Mouse (Mus musculus): ENCODE results near the gene Pigx. TPM values are rescaled to one million over a fixed set of nuclear protein-coding genes. Genes with fewer than 3 reads are reported as not detected.
A peak's percentile ranks its signal among the peaks of the same experiment; 100 is the strongest.
"Not testable (repeated sequence)": the region's sequence is repeated elsewhere in the genome, so short reads cannot be mapped to it uniquely, and the experiment has no call there.

The Pigx gene
- polyA plus RNA-seq, 1 experiment from 2014 or later = 168 TPM

DNA sequence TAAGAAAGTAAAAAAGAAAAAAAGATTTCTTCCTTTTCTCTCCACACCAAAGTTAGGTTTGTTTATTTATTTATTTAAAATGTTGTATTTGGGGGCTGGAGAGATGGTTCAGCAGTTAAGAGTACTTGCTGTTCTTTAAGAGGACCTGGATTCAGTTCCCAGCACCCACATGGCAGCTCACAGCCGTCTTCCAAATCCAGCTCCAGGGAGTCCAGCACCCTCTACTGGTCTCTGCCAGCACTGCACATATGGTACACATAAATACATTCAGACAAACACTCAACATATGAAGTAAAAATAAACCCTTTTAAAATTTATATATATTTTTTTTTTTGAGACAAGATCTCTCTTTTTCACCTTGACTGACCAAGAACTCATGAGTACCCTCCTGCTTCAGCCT lies 6.2 kb upstream of the Pigx start:
- no peaks in the 10 kb centered on the region for H3K4me1 ChIP-seq (ENCODE audit: control insufficient read depth, insufficient read depth, low read length)
- WGBS = 94% methylated on average over 1 of the region's 1 CpGs
- no peak for ATAC-seq (replicated peaks; ENCODE audit: insufficient number of reproducible peaks, low FRiP score, low TSS enrichment, low read depth)
- DNase-seq (ENCODE audit: low spot score) = no peak
- H3K4me3 ChIP-seq (ENCODE audit: low read depth, low read length) = no peak overlapping the region
- H3K27me3 ChIP-seq (ENCODE audit: control insufficient read depth, insufficient read depth, low read length) = no peaks in the 10 kb centered on the region
- H3K9me3 ChIP-seq (replicated peaks; ENCODE audit: control insufficient read depth, low read length) = no peaks in the 10 kb centered on the region
- H3K27ac ChIP-seq (replicated peaks; ENCODE audit: low read depth, low read length) = no peak overlapping the region
- H3K4me2 ChIP-seq (ENCODE audit: low read depth, low read length) = no peak overlapping the region
- H3K36me3 ChIP-seq (replicated peaks; ENCODE audit: control insufficient read depth, insufficient read depth, low read depth, low read length) = no peaks in the 10 kb centered on the region; the same call in none of the 2 replicates
- H3K9ac ChIP-seq (replicated peaks; ENCODE audit: low read length) = no peak overlapping the region

DNA sequence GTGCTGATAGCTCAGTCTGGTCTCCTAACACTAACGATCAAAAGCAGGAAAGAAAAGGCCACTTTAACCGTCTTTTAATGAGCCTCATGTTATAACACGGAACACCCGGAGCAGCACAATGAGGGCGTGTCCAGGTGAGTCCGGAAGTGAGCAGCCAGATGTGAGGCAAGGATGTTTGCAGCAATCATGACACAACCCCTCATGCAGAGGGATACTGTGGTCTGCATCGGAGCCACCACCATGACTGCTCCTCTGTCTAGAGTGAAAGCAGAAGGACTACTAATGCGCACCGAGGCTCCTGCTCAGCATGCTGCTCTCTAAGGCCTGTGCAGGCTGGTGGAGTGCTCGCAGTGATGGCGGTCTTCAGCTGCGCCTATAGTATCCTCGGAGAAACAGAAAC lies 2.8 kb upstream of the Pigx start:
- ATAC-seq (replicated peaks; ENCODE audit: insufficient number of reproducible peaks, low FRiP score, low TSS enrichment, low read depth) = no peak
- Histone ChIP-seq H3K4me2 (ENCODE audit: low read depth, low read length) (no peak overlapping the region), H3K27me3 (ENCODE audit: control insufficient read depth, insufficient read depth, low read length) (no peaks in the 10 kb centered on the region), H3K27ac (replicated peaks; ENCODE audit: low read depth, low read length) (no peak overlapping the region), H3K4me3 (ENCODE audit: low read depth, low read length) (no peak overlapping the region), H3K9me3 (replicated peaks; ENCODE audit: control insufficient read depth, low read length) (no peaks in the 10 kb centered on the region), H3K9ac (replicated peaks; ENCODE audit: low read length) (no peak overlapping the region), H3K36me3 (replicated peaks; ENCODE audit: control insufficient read depth, insufficient read depth, low read depth, low read length) (no peaks in the 10 kb centered on the region; the same call in none of the 2 replicates), H3K4me1 (ENCODE audit: control insufficient read depth, insufficient read depth, low read length) (no peaks in the 10 kb centered on the region)
- DNase-seq (ENCODE audit: low spot score) = no peak
- 90% methylated on average over 13 of the region's 13 CpGs for WGBS

DNA sequence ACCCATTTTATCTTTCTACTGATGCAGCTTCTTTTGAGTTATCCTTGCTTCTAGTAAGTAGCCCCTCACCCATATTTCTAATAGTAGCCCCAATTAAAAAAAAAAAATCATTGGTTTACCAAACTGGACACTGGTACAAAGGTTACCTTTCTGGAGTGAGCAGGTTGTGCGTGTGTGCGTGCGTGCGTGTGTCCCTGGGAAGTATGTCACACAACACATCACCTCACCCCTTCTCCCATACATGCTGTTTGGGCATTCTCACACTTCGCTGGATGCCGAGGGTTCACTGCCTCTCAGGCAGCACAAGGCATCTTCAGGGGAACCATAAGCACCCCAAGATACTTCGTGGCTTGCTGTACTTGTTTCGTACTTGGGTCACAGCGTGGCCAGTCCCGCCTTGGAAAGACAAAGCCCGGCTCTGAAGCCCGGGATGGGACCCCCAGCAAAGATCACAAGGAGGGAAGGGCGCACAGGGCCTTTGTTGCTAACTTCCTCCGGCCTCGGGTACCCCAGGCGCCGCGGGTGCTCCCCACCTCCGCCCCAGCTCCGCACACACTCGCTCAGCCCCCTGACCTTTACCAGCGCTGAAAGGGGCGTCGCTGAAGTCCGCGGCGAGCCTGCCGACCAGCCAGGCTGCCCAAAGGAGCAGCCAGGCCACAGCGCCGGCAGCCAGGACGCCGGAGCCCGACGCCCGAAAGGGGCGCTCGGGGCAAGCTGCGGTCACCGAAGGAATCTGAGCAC lies 473 bp downstream of the Pigx start:
- Histone ChIP-seq H3K9me3 (replicated peaks; ENCODE audit: control insufficient read depth, low read length) (no peaks in the 10 kb centered on the region), H3K27ac (replicated peaks; ENCODE audit: low read depth, low read length) (peak overlapping the region; percentile 84), H3K4me3 (ENCODE audit: low read depth, low read length) (peak overlapping the region; percentile 93), H3K4me2 (ENCODE audit: low read depth, low read length) (peak overlapping the region; percentile 65), H3K4me1 (ENCODE audit: control insufficient read depth, insufficient read depth, low read length) (no peaks in the 10 kb centered on the region), H3K27me3 (ENCODE audit: control insufficient read depth, insufficient read depth, low read length) (no peaks in the 10 kb centered on the region), H3K36me3 (replicated peaks; ENCODE audit: control insufficient read depth, insufficient read depth, low read depth, low read length) (no peaks in the 10 kb centered on the region), H3K9ac (replicated peaks; ENCODE audit: low read length) (peak overlapping the region; percentile 96)
- DNase-seq (ENCODE audit: low spot score) (peak; percentile 47), ATAC-seq (replicated peaks; ENCODE audit: insufficient number of reproducible peaks, low FRiP score, low TSS enrichment, low read depth) (peak; percentile 72)
- WGBS = under 1% methylated on average over 39 of the region's 39 CpGs

DNA sequence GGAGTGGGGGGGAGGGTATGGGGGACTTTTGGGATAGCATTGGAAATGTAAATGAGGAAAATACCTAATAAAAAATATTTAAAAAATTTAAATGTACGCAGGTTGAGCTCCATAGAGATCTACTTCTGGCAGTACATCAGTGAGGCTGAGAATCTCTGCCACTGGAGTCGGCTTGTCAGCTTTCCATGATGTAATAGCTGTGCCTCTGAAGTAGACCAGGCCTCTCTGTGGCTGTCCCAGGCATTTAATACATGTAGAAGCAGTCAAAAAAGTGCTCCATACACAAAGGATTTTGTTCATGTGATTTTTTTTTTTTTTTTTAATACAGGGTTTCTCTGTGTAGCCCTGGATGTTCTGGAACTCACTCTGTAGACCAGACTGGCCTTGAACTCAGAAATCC lies 1.8 kb downstream of the Pigx start:
- H3K9ac ChIP-seq (replicated peaks; ENCODE audit: low read length); H3K4me3 ChIP-seq (ENCODE audit: low read depth, low read length); ATAC-seq (replicated peaks; ENCODE audit: insufficient number of reproducible peaks, low FRiP score, low TSS enrichment, low read depth): not testable (repeated sequence)

DNA sequence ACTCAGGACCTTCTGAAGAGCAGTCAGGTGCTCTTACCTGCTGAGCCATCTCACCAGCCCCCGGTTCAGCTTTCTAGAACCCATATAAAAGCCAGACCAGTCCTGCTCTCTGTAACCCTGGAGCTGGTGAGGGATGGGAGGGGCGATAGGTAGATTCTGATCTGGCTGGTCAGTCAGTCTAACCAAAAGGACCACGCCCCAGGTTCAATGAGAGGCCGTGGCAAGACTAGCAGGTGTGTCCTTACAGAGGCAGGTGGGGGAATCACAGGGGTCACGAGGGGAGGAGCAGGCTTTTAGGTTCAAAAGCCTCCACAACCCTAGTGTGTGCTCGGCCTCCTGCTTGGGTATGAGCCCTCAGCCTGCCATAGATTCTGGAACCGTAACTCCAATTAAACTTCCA lies 8.1 kb downstream of the Pigx start:
- DNase-seq (ENCODE audit: low spot score) = no peak
- H3K9me3 ChIP-seq (replicated peaks; ENCODE audit: control insufficient read depth, low read length) = no peaks in the 10 kb centered on the region
- no peak overlapping the region for H3K9ac ChIP-seq (replicated peaks; ENCODE audit: low read length)
- H3K27ac ChIP-seq (replicated peaks; ENCODE audit: low read depth, low read length) = no peak overlapping the region
- H3K27me3 ChIP-seq (ENCODE audit: control insufficient read depth, insufficient read depth, low read length) = no peaks in the 10 kb centered on the region
- H3K4me2 ChIP-seq (ENCODE audit: low read depth, low read length) = no peak overlapping the region
- WGBS = 89% methylated on average over 7 of the region's 7 CpGs
- ATAC-seq (replicated peaks; ENCODE audit: insufficient number of reproducible peaks, low FRiP score, low TSS enrichment, low read depth) = no peak
- no peaks in the 10 kb centered on the region for H3K4me1 ChIP-seq (ENCODE audit: control insufficient read depth, insufficient read depth, low read length)
- H3K4me3 ChIP-seq (ENCODE audit: low read depth, low read length) = no peak overlapping the region
- H3K36me3 ChIP-seq (replicated peaks; ENCODE audit: control insufficient read depth, insufficient read depth, low read depth, low read length) = peaks cover 9% of the 10 kb centered on the region

More for the DNA sequence above, 1.8 kb downstream of the Pigx start:
- not testable (repeated sequence) for H3K36me3 ChIP-seq (replicated peaks; ENCODE audit: control insufficient read depth, insufficient read depth, low read depth, low read length); H3K4me2 ChIP-seq (ENCODE audit: low read depth, low read length); H3K9me3 ChIP-seq (replicated peaks; ENCODE audit: control insufficient read depth, low read length); H3K4me1 ChIP-seq (ENCODE audit: control insufficient read depth, insufficient read depth, low read length); H3K27me3 ChIP-seq (ENCODE audit: control insufficient read depth, insufficient read depth, low read length); H3K27ac ChIP-seq (replicated peaks; ENCODE audit: low read depth, low read length); DNase-seq (ENCODE audit: low spot score)
- 97% methylated on average over 2 of the region's 2 CpGs for WGBS

DNA sequence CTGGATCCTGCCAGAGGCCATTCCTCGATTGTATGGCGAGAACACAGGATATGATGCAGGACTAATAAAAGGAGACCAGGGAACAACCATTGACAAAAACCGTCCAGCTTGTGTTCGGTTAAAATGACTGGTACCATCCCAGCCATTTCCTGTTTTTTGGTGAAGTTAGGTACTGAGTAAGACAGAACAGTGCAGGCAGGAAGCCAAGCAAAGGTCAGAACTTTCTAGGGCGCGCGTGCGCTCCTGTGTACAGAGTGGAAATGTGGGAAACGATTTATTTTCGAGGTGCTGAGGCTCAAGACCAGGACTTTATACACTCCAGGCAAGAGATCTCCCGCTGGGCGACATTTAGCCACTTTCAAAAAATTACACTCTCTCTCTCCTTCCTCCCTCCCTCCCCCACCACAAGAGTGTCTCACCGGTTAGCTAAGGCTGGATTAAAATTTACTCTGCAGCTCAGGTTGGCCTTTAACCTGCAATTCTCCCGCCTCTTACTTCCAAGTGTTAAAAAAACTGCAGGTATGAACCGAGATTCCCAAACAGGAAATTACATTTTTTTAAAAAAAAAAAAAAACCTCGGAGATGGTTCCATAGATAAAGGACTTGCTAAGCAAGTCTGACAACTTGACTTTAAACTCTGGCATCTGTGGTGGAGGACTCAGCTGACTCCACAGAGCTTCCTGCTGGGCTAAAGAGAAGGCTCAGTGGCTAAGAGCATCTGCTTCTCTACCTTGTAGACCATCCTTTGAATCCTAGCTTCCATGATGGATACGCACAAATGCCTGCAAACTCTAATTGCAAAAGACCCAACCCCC lies 11.7 kb downstream of the Pigx start:
- Histone ChIP-seq H3K9me3 (replicated peaks; ENCODE audit: control insufficient read depth, low read length) (no peaks in the 10 kb centered on the region), H3K27ac (replicated peaks; ENCODE audit: low read depth, low read length) (no peak overlapping the region), H3K4me1 (ENCODE audit: control insufficient read depth, insufficient read depth, low read length) (no peaks in the 10 kb centered on the region), H3K4me2 (ENCODE audit: low read depth, low read length) (no peak overlapping the region), H3K27me3 (ENCODE audit: control insufficient read depth, insufficient read depth, low read length) (no peaks in the 10 kb centered on the region), H3K36me3 (replicated peaks; ENCODE audit: control insufficient read depth, insufficient read depth, low read depth, low read length) (peaks cover 9% of the 10 kb centered on the region), H3K4me3 (ENCODE audit: low read depth, low read length) (no peak overlapping the region), H3K9ac (replicated peaks; ENCODE audit: low read length) (no peak overlapping the region)
- 82% methylated on average over 17 of the region's 17 CpGs for WGBS
- DNase-seq (ENCODE audit: low spot score) = no peak
- ATAC-seq (replicated peaks; ENCODE audit: insufficient number of reproducible peaks, low FRiP score, low TSS enrichment, low read depth) = no peak

DNA sequence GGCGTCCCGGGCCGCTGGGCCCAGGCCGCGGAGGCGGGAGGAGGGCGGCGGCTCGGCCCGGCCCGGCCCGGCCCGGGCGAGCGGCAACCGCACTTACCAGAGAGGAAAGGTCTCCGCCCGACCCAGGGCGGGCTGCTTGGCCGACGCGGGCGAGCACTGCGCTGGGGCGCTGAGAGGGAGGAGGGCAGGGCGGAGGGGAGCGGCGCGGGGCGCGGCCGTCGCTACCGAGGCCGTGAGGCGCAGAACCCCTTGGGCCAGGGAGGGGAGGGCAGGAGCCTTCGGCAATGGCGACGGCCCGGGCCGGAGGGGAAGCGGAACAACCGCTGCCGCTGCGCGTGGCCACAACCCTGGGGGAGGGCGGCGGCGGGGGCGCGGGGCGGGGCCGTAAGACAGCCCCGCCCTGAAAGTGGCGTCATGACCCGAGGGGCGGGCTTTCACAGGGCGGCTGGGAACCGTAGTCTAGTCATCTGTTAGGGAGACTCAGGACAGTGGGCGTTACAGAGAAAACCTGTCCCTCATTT lies 20.5 kb downstream of the Pigx start, which contains the start of gene Pak2:
Gene Pak2 (minus strand): TSS at position 352 of the 521 bp plus-strand sequence.
- DNase-seq (ENCODE audit: low spot score) (peak; percentile 93), ATAC-seq (replicated peaks; ENCODE audit: insufficient number of reproducible peaks, low FRiP score, low TSS enrichment, low read depth) (peak; percentile 93)
- Histone ChIP-seq H3K4me2 (ENCODE audit: low read depth, low read length) (peak within 1 kb of the TSS; percentile 62), H3K4me1 (ENCODE audit: control insufficient read depth, insufficient read depth, low read length) (no peaks in the 10 kb centered on the region), H3K27ac (replicated peaks; ENCODE audit: low read depth, low read length) (peak within 1 kb of the TSS; percentile 93), H3K9ac (replicated peaks; ENCODE audit: low read length) (peak within 1 kb of the TSS; percentile 98), H3K4me3 (ENCODE audit: low read depth, low read length) (peak within 1 kb of the TSS; percentile 93), H3K9me3 (replicated peaks; ENCODE audit: control insufficient read depth, low read length) (no peaks in the 10 kb centered on the region), H3K36me3 (replicated peaks; ENCODE audit: control insufficient read depth, insufficient read depth, low read depth, low read length) (no peaks in the 10 kb centered on the region), H3K27me3 (ENCODE audit: control insufficient read depth, insufficient read depth, low read length) (no peaks in the 10 kb centered on the region)
- WGBS = 0% methylated on average over 47 of the region's 60 CpGs
